Mouse (Mus musculus): ENCODE measurements around the gene Itgb2.

Gene Itgb2

DNA sequence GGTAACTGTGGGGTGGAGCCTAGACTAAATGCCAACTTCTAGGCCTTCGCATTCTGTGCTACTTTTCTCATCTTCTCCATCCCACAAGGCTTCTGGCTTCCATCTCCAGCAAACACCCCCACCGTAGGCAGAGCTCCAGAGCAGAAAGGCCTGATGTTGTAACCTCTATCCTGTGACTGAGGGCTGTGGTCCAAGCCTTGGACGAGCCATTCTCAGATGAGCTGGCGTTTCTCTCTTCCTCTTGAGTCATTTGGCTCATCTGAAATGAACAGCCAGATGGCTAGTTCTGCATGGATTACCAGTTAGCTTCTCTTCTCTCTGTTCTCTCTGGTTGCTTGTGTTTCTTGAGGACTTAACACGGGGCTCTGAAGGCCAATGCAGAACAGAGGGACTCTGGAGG lies 14.9 kb downstream of the Itgb2 start:
- CTCF ChIA-PET, result no interaction called here

DNA sequence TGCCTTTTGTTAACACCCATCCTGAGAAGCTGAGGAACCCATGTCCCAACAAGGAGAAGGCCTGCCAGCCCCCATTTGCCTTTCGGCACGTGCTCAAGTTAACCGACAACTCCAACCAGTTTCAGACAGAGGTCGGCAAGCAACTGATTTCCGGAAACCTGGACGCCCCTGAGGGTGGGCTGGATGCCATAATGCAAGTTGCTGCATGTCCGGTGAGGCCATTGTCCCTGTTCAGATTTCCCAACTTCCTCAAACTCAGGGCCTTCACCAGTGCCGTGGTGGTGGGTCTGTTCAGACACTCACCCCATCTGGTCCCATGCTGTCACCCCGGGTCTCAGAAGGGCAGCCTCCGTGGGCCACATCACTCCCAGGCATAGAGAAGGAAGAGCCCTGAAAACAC lies 18.5 kb downstream of the Itgb2 start:
- CTCF ChIA-PET, result no interaction called here

DNA sequence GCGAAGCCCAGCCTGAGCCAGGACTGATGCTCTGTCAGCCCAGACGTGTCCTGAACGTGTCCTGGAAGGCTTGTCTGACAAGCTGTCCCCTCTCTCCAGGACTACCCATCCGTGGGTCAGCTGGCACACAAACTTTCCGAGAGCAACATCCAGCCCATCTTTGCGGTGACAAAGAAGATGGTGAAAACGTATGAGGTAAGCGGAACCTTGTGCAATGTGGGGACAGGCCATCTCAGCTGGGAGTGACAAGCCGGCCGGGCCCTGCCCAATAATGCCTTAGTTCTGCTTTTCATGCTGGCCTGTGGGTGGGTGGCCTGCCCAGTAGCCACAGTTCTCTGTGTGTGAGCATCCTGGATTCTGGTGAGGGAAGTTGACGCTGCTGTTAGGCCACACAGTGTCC lies 20.8 kb downstream of the Itgb2 start:
- CTCF ChIA-PET, result no interaction called here

DNA sequence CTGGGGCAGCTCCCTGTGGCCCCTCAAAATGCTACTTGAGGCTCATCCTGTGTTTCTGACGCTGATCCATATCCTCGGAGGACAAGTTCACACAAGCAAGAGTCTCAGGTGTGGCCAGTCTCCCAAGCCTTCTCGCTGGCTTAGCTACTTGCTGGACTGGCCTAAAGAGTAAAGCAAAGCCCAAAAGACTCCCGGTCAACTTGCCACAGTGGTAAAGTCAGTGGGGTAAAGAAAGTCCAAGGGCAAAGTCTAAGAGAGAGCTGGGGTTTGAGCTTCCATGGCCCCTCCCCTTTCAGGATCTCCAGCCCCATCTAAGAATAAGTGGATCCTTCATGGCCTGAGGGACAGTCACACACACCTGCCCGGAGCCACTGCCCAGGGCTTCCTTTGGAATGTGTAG lies 22.1 kb downstream of the Itgb2 start:
- CTCF ChIA-PET, result no interaction called here

DNA sequence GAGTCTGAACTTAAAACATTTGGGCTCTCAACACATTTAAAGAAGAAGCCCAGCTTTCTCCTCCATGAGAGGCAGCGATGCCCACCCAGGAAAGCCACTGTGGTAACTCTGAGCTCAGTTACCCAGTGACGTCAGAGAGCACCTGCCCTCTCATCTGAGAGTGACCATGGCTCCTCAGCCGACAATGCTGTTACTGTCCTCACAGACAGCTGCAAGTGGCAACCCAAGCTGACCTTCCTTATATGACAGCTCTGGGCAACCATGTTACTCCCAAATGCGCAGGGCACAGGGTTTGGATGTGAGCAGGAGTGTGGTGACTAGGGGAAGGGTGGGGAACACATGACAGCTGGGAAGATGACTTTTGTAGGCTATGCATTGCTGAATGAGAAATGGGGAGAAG lies 23.2 kb downstream of the Itgb2 start:
- CTCF ChIA-PET, result no interaction called here

DNA sequence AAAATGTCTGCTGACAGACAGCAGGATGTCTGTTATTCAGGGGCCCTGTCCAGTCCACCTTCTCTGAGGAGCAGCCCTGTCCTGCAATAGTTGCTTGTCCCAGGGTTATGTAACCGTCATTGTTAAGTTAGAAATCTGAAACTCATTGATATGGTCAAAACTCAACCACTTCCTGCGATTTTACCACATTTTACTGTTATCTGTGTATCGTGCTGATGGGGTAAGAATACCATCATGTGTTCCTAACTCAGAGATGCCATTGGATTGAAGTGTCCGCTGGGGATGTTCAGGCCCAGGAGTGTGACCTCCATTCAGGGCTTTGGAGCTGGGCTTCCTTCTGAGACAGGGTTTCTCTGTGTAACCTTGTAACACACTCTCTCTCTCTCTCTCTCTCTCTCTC lies 24.9 kb downstream of the Itgb2 start:
- CTCF ChIA-PET, result no interaction called here

DNA sequence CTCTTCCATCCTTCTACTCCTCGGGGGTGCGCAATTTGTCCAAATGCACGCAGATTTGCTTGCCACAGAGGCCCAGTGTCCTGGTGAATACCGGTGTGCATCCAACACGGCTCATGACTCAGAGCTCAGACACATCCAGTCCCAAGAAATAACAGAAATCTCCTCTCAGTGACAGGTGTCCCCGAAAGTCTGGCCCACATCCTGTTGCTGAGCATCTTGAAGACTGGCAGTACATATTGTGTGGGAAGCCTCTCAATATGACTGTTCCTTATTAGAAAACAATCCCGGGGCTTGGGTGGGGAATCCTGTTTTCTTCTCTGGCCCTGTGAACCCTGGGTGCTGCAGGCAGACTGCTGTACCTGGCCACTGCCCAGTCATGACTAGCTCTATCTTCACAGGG lies 26.6 kb downstream of the Itgb2 start:
- CTCF ChIA-PET, result no interaction called here

DNA sequence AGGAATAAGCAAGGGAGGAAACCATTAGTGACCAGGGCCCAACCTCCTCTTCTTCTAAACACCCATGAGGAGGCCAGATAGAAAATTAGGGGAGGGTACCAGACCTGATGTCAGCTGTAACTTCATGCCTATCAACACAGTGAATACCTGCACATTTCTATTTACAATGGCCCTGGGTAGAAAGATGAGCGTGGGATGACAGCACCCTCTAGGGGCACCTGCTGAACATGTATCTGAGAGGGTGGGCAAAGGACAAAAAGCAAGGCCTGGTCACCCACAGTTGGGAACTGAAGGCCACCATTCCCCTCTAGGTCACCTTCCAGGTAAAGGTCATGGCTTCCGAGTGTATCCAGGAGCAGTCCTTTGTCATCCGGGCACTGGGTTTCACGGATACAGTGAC lies 27.6 kb downstream of the Itgb2 start:
- CTCF ChIA-PET, result interaction anchor here (0.8 kb wide), 1 partner anchor 16 kb away, joined by 5 read pairs; no protein-coding TSS in a partner anchor

DNA sequence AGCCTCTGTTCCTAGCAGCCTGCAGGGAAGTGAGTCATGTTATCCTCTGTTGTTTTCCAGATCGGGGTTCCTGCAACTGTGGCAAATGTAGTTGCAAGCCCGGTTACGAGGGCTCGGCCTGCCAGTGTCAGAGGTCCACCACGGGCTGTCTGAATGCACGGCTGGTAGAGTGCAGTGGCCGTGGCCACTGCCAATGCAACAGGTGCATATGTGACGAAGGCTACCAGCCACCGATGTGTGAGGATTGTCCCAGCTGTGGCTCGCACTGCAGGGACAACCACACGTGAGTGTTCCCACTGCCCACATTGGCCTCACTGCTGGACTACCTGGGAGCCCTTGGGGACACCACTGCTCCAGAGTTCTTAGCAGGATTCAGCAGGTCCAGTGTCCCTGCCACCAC lies 30.0 kb downstream of the Itgb2 start:
- CTCF ChIA-PET, result no interaction called here

DNA sequence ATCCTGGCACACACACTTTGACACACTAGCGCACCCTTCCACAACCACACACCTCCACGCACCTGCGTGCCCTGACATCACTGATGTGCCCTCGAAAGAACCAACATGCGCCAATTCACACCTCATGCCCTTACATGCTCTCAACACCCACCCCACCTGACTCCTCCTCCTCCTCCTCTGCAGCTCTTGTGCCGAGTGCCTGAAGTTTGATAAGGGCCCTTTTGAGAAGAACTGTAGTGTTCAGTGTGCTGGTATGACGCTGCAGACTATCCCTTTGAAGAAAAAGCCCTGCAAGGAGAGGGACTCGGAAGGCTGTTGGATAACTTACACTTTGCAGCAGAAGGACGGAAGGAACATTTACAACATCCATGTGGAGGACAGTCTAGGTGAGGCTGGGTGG lies 30.8 kb downstream of the Itgb2 start:
- CTCF ChIA-PET, result interaction anchor here (0.6 kb wide), 1 partner anchor 31 kb away, joined by 4 read pairs; the partner anchor contains the start of gene Itgb2

DNA sequence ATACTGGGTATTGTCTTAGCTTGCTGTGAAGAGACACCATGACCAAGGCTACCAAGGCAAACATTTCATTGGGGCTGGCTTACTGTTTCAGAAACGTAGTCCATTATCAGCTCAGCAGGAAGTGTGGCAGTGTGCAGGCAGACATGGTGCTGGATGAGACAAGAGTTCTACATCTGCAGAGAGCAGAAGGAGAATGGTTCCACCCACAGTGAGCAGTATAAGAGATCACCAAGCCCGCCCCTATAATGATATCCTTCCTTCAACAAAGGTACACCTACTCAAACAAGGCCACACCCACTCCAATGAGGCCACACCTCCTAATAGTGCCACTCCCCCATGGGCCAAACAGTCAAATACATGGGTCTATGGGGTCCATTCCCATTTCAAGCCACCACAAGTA lies 31.5 kb downstream of the Itgb2 start:
- CTCF ChIA-PET, result interaction anchor here (0.6 kb wide), 1 partner anchor 32 kb away, joined by 4 read pairs; the partner anchor contains the start of gene Itgb2

DNA sequence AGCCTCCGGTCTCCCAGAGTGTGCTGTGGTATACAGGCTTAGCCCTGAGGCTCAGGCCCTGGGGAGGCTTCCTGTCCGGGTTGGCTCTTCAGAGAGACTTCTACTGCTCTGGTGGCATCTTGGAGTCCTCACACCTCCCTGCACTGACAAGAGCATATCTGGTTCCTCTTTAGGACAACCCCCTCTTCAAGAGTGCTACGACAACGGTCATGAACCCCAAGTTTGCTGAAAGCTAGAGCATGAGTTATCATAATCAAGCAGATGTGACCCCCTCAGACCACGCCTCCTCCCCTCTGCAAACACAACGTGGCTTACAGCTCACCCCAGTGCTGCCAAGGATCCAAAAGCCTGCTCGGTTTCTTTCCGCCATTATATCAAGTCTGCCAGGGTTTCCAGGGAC lies 35.0 kb downstream of the Itgb2 start:
- CTCF ChIA-PET, result interaction anchor here (1.1 kb wide), 1 partner anchor 51 kb away, joined by 3 read pairs; no protein-coding TSS in a partner anchor

DNA sequence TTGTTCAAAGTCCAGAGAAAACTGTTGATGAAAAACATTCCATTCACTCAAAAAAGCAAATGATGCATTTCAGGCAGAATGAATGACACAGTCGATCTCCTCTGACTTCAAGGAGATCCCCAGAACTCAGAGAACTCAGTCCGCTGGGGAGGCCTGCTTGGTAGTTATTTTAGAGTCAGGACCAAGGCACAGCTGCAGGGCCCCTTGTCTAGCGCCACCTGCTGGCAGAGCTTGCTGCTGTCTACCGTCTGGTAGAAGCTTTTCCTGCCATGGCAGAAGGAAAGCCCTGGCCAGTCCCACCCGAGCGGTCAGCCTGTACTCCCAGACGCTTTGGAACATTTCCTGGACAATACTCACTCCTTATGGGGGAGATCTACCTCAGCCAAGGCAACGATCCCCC lies 36.6 kb downstream of the Itgb2 start:
- CTCF ChIA-PET, result no interaction called here

DNA sequence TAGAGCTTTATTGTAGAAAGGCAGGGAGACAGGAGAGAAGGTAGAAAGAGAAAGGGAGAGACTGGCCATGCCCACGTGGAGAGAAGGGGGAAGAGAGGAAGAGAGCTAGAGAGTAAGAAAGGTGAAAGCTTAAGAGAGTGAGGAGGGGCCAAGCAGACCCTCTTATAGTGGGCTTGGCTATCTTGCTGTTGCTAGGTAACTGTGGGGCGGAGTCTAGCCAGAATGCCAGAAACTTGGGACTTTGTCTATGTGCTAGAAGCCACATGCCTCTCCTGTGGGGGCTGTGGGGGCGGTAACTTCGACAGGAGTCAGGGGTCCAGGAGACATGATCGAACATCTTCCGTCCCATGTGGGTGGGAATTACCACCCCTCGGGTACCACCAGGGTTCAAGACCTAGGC lies 39.4 kb downstream of the Itgb2 start:
- CTCF ChIA-PET, result interaction anchor here (1.0 kb wide), 1 partner anchor 53 kb away, joined by 3 read pairs; no protein-coding TSS in a partner anchor

DNA sequence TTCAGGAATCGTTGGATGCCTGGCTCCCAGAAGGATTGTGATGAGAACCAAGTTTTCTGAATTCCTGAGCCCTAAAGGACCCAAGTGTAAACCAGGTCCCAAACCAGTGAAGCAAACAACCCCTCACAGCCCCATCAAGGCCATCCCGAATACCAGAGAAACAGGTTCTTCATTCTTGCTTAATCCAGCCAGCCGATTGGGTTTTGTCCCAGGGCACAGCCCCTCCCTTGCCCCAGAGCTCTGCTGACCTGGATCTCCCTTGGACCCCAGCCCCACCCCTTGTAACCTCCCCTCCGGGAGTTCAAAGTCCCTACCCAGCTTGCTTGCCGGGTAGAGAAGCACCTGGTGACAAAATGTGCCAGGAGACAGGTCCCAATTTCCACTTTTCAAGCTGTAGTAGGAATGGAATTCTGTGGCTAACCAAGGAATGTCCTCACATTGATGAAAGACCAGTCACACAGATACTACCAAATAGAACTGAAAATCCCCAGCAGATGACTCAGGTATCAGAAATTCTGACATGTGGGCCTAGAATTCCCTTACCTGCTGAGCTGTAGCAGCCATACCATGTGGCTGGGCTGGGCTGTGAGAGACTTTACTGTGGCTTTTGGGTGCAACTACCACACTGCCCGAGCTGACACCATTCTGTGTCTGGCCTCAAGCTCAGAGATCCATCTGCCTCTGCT lies 40.1 kb downstream of the Itgb2 start:
- CTCF ChIA-PET, result interaction anchor here (1.0 kb wide), 1 partner anchor 54 kb away, joined by 3 read pairs; no protein-coding TSS in a partner anchor

DNA sequence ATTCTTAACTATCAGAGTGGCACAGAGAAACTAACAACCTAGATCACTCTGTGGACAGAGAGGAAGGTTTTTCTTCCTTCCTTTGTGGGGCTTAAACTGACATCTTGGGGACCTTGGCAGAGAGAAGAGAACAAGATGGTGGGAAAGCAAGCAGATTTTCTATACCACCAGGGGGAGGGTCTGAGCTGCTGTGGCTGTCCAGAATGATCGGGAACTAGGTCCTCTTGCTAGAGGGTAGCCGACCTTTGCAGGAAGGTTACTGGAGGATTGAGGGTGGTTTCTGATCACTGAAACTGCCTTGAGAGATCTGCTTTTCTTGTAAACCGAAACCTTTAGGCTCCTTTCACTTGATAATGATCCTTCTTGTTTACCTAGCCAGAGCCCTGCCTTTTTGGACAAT lies 42.2 kb downstream of the Itgb2 start:
- CTCF ChIA-PET, result no interaction called here

DNA sequence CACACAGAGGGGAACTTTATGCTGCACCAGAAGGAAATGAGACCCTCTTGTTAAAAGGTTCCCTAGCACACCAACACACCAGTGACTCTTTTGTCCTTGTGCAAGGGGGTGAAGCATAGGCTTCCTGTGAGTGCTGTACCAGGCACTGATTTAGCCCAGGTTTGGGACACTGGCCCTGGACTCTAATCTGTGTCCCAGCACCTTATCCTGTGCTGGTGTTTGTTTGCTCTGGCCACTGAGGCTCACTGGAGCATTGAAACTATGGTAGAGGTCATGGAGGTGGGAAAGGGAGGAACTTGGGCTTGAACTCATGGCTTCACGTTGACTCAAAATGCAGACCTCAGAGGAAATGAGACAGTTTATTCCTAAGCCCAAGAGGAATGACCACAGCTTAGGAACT lies 43.1 kb downstream of the Itgb2 start:
- CTCF ChIA-PET, result interaction anchor here (0.6 kb wide), 1 partner anchor 15 kb away, joined by 5 read pairs; no protein-coding TSS in a partner anchor

DNA sequence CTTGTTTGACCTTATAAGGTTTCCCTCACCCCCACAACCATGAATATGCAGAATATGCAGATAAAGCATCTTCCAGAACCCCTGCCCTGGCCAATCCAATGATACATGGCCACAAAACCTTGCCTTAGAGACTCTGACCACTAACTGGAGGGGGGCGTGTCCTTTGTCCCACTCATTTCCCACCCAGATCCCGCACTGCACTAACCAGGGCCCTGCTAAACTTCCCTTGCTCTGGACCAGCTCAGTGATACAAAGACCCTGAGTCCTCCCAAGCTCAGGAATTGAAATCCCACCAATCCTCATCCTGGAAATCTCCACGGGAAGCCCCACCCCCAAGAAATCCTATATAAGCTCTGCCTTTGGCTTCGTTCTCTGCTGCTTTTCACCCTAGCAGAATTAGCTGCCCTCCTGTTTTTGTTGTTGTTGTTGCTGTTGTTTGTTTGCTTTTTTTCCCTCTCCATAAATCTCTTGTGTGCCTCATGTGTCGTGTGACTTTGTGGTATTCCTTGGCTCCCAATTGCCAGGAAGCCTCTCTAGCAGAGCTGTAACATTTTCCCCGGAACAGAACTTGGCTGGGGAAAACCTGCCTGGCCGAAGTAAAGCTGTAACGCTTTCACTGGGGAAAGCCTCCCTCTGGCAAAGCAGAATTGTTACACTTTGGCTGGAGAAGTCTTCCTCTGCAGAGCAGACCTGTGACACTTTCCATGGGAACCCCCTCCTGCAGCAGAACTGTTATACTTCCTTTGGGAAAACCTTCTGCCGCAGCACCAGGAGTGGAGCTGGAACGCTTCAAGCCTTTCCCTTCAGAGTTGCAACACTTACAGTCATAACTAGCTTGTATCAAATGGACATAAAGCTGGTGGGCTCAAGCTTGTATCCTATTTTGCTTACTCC lies 50.2 kb downstream of the Itgb2 start:
- CTCF ChIA-PET, result interaction anchor here (1.1 kb wide), 2 partner anchors 23 to 24 kb away, joined by 3 read pairs; no protein-coding TSS in a partner anchor

DNA sequence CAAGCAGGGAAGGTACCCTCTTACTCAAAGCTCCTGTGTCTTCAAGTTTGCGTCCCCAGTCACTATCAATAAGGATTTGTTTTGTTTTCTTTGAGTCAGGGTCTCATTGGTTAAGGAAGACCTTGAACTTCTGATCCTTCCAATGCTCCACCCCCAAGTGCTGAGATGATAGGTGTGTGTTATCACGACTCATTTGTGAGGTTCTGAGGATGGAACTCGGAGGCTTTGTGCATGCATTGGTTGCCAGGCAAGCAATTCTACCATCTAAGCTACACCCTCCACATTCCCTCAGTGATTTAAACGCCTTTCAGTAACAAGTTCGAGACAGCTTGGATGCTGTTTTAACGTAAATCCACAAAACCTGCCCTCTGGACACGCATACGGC lies 51.0 kb downstream of the Itgb2 start:
- CTCF ChIA-PET, result interaction anchor here (1.1 kb wide), 2 partner anchors 23 to 24 kb away, joined by 3 read pairs; no protein-coding TSS in a partner anchor

DNA sequence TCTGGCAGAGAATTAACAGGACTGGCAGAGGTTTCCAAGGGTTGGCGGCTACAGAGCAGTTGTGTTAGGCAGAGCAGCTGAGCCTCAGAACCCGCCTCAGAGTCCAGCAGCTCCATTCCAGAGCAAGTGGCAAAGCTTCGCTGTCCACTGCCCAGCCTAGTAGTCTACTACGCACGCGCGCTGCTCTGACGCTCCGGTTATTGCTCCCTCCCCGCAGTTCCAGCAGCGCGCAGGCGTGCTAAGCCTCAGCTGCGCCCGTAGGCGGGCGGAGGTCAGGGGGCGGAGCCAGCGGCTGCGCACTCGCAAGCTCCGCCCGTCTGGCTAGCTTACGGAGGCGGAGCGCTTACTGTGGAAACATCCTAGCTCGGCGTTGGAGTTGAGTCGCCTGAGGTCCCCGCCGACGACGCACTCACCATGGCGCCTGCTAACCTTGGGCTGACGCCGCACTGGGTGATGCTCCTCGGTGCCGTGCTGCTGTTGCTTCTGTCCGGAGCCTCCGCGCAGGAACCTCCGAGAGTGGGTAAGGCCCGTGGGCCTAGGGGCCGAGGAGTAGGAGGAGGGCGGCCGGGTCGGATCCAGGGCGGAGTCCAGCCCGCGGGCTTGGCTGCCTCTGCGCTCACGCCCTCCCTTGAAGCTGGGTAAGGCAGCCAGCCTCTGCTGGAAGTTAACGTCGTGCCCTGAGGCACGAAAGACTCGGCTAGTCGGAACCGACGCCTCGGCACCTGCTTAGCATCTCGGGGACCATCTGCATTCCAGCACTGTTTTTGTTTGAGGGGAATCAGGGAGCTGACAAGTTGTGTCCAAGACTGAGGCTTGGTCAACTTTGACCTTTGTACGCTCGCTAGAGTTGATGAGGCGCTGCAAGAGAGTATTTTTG lies 51.6 kb downstream of the Itgb2 start, which contains the start of gene Pttg1ip:
Pttg1ip (plus strand) TSS at position 313 of the 877 bp plus-strand sequence.
- CTCF ChIA-PET, result interaction anchor here (0.6 to 1.1 kb wide), 3 partner anchors 16 to 23 kb away, joined by 3 to 4 read pairs (median 3); no protein-coding TSS in a partner anchor

DNA sequence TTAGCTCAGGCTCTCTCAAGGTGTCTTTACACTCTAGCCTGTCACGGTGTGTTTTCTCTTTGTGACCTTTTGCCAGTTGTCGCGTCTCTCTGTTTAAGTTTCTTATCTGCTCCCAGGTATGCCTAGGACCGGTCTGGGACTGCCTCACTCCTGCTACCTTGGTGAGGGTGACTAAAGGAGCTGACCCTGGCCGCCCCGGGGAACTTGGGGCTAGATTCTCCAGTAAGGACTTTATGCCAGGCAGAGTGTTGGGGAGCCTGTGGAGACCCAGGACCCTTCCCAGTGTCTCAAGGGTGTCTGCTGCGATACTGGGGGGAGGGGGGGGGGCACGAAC lies 52.2 kb downstream of the Itgb2 start:
- CTCF ChIA-PET, result interaction anchor here (0.6 kb wide), 1 partner anchor 17 kb away, joined by 4 read pairs; no protein-coding TSS in a partner anchor

All from spleen, embryonic (tissue).